Mouse (Mus musculus) cerebellum, adult 11-12 months (tissue): ENCODE results near the gene Zfp189.
A peak's percentile ranks its signal among the peaks of the same experiment; 100 is the strongest.

Experiments used
- DNase-seq: peaks from one replicate; pipeline ENCODE4 v3.0.0; 2022

The Zfp189 gene

DNA sequence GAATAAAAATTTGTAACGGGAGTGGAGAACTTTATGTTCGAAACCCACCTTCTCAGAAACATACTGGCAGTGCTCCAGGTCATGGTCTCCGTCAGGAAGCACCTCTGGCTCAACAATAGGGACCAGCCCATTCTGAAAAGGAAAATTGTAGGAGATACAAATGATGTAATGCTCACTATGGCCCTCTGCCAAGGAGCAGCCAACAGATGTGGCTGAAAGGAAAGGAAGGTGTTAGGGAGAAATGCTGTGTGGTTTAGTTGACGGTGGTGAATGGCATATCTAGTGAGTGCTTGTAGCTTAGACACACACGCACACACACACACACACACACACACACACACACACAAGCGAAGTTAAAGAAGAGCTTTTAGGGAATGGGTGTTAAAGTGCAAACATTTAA is 18.7 kb downstream of the Zfp189 start:
- DNase-seq, result no peak

DNA sequence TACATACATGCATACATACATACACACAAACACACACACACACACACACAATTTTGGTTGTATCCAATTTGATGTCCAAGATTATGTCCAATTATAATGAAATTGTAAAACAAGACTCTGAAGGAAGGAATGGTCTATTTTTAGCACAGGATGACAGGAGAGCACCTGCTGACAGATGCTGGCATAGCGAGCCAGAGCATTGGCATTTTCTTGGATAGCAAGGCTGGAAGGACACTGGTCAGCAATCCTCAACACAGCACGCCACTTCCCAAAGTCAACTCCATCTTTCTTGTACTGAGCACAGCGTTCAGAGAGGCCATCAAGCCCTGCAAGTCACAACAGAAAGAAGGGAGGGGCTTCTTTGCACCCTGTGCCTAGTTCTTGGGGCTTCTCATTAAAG is 20.0 kb downstream of the Zfp189 start:
- DNase-seq, result no peak

DNA sequence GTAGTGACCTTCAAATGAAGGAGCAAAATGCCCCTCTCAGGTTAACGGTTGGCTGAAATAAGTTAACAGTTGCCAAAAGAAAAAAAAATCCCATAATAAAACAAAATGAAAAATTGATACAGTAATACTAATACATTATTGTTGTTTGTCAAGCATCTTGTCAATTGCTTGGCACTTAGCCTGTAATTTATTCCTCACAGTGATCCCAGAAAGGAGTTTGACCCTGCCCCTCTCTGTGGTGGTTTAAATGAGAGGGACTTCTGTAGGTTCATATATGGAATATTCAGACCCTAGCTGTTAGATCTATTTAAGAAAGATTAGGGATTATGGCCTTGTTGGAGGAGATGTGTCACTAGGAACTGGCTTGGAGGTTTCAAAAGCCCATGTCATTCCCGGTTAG is 25.1 kb downstream of the Zfp189 start:
- DNase-seq, result no peak

DNA sequence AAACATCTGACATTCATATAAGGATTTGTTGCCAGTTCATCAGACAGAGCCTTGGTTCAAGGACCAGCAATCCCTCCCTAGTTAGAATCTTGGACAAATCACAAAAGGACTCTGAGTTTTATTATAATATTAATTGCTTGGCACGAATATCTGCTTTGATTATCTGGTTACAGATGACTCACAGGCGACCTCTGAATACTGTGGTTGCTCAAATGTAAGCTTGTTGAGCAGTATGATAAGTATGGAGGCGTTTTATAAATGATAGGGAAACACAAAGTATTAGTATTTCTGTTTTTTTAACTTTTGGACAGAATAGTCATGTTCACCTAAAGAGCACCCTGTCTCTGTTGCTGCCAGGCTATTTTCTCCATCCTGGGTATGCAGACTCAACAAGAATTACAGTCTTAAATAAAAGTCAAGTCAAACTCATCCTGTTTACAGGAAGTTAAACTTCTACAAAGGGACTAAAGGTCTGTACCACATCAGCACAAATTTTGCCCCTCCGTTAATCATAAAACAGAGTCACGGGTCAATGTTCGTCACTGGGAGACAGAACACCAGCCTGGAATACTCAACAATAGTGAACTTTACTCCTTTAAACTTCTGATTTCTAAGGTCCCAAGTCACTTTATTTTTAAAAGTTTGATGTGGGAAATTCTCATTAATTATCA is 26.0 kb downstream of the Zfp189 start:
- no peak for DNase-seq

DNA sequence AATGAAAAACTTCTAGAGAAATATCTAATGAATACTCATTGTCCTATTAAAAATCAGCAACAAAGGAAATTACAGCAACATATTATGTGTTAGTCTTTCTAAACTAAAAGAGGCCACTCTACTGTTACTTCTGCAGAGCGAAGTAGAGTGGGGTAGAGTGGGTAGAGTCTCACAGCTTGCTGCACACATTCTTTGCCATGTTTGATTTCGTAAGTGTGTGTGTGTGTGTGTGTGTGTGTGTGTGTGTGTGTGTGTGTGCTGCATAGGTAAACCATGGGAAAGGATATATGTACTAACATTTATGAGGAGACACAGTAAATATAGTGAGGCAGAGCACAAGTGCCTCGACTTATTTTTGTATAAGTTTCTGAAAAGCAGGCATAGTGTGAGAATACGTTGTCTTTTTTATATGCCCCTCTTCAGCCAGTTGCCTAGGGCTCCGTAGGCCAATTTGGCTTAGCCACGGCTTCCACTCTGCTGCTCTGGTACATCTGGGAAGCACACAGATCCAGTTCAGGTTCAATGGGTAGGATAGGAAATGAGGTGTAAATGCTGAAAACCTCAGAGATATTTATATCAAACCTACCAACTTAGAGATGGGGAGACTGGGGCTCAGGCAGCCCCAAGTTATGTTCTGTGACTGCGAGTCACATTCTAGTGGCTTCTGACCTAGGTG is 26.7 kb downstream of the Zfp189 start:
- no peak for DNase-seq

DNA sequence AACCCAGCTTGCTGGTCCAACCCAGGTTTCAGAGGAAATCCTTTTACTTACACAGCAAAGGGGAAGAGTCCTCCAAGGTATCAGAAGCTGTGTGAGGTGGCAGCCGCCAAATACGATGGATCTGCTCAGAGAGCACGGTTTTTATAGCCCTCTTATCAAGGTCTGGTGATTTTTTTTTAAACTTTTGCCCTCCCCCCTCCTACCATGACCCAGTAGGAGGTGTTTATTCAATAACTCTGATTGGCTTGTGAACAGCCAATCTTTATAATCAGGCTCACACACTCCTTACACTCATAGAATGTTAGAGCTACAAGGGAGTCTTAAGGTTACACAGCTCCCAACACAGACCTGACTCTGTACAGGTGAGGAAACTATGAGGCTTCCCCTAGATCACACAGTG is 28.4 kb downstream of the Zfp189 start, which contains the start of gene Aldob:
Gene Aldob (minus strand): TSS at position 164 of the 400 bp plus-strand sequence.
- DNase-seq, result no peak

DNA sequence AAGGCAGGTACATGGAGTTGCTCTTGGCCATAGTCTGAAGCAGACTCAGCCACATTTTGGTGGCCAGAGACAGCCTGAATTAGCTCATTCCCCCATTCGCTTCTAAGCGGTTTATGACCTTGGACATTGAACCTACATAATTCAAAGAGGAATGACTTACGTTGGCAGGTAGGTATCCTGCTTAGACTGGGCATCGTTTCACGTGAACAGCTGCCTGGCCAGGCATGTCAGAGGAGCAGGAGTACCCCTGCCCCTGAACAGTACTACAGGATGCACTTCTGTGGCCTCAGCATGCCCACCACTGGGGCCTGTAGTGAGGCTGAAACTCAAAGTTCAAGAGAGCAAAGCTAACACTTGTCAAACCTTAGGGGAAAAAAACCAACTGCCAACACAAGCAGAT is 32.4 kb downstream of the Zfp189 start:
- no peak for DNase-seq

DNA sequence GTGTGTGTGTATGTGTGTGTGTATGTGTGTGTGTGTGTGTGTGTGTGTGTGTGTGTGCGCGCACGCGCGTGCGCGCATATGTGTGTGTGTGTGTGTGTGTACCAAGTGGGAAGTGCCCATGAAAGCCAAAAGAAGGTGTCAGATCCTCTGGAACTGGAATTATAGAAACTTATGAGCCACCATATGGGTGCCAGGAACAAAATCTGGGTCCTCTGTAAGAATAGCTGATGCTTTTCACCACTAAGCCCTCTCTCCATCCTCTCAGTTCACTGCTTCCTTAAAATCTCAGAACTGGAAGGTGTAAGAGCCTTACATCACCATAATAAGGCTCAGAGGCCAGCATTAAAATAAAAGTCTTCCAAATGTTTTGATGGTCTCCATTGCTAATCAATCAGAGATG is 36.4 kb downstream of the Zfp189 start:
- no peak for DNase-seq

DNA sequence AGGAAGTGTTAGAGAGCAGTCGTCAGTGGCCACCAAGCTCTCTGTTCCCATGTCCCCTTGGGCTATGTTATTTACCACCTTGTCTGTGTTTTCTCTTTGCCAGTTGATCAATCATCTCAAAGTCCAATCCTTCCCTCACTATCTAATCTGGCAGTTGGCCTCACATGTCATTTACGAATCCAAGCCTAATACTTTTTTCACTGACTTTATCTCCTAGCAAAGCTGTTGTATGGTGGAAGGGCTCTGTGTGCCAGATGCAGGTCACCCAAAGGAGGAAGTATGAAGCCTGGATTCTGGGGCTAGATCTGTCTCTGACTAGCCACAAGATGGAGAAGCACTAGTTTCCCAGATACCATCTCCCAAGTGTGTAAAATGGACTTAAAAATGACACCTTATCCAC is 37.2 kb downstream of the Zfp189 start:
- DNase-seq, result no peak

DNA sequence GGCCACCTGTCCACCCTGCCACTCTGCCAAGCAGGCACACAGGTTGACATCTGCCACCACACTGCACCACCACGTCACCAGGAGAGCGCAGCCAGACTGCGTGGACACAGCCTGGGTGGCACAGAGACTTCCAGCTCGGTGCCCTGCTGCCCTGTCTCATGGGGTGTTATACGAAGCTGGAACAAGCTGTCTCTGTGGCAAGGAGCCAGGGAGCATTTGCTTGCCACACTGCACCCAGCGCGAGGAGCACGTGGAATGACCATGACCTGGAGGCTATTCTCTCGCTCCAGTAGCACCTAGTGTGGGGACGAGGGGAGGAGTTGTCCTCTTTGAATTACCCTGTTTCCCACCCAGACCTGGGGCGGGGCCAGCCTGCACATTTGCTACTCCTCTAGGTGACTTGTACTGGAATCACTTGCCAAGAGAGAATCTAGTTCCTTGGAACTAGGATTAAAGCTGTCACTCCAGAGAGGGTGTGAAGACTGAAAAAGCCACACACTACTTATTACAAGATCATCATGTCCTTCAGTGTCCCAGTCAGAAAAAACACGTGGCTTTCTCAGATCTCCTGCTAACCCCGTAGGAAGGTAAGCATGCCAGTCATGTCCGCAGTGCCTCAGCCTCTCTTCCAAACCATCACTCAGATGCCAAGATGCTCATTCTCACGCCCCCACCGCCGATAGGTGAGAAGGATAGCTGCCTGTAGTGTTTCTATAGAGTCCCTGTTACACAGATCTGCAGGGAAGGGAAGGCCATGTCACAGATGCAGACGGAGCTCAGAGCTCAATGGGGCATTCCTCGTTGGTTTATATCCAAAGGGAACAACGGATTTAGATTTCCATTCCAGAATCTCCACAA is 39.2 kb downstream of the Zfp189 start:
- DNase-seq, result peak; percentile 90

DNA sequence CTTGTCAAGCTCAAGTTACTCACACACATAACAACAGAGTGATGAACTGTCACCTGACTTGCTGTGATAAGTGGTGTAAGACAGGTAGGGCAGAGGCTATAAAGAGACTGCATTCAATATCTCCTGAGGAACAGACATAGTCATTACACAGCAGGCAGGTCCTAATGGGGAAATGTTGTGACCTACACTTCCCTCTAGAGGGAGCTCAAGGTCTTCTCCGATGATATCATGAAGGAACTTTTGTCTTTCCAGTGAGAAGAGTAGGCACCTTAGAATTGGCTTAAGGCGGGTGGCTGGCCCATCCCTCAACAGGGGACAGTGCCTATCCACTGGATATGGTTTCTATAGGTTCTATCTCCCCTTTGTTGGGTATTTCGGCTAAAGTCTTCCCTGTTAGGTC is 46.6 kb downstream of the Zfp189 start:
- DNase-seq, result peak; percentile 57

DNA sequence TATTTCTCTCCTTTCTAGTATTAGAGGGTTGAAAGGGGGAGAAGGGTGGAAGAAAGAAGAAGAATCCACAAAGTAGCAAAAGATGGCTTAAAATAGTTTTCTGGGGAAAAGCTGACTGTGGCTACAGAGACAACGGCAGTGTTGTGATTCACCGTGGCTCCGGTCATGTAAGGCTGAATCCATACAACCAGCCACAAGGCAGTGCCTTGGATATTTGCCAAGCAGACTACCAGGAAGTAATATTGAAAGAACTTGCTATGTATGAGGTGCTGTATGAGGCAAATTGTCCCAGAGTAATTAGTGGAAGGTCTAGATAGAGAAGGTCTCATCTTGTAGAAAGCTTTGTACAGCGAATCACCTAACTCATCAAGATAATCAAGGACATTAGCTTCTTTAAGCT is 51.2 kb downstream of the Zfp189 start:
- DNase-seq, result no peak
